Mouse (Mus musculus): Measurements from ENCODE around the gene Sugt1.
A peak's percentile ranks its signal among the peaks of the same experiment; 100 is the strongest.

The Sugt1 gene

DNA sequence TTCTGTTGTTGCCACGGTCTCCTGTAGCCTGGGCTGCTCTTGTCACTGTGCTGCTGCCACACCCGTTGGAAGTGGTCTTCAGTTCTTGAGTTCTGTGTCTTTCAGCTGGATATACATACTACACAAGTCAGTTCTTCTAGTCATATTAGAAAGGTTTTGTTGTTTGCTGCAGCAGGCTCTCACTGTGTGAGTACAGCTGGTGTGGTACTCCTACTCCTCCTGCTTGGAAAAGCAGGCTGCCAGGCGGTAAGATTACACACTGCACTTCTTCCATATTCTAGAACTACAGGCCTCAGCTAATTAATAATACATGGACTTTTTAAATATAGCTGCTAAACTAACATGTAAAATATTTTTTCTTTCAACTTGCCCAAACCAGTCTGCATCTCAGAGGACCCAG, 19.4 kb downstream of the Sugt1 start:
- DNase-seq (ENCODE audit: low read depth, low spot score) = no peak

DNA sequence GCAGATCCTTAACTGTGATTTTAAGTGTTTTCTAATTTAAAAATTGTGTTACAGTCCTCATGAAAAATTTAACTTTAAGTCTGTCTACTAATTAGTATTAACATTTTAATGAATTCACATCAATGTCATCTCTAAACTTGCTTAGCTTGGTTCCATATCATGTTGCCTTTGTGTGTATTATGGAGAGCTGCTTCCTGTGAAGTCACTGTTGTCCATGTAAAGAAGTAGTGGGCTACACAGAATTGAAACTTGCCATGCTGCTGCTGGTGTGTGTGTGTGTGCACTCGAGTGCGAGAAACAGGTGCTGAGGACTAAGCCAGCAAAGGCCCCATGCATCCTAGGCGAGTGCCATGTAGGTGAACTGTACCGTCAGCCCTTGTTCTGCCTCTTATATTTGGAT, 19.9 kb downstream of the Sugt1 start:
- no peak for DNase-seq (ENCODE audit: low read depth, low spot score)

GRCm38 (mm10) chr14:79608286-79608685, 20.8 kb downstream of the Sugt1 start:
- no peak for DNase-seq (ENCODE audit: low read depth, low spot score)

DNA sequence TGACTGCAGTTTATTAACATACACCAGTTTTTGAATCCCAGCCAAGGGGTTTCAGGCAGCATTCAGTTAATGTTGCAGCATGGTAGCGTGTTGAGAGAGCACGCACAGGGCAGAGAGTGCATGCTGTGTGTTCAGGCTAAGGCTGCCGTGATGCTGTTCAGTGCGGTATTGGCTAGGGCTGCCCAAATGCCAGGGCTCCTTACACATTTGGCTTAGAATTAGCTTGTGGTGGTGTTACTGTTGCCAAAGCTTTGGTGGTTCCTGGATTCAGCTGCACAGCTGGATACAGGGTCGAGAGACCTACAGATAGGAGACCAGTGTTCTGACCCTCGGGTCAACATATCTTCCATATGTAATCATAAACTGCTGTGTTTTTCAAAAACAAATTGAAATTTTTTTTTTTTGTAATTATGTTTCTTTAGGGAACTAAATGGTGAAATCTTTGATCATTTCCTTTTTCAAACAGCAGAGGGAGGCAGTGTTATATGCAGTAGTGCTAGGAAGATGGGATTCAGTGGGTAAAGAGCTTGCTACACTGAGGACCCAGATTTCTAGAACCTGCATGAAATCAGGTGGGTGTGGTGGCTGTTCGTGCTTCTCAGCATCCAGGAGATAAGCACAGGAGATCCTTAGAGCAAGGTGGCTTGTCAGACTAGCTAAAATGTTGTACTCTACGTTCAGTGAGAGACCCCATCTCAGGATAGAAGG, 29.8 kb downstream of the Sugt1 start:
- no peak for DNase-seq (ENCODE audit: low read depth, low spot score)

- no peak for DNase-seq (ENCODE audit: low read depth, low spot score)
These were observed 32.3 kb downstream of the Sugt1 start for GRCm38 (mm10) chr14:79619802-79620201.

DNA sequence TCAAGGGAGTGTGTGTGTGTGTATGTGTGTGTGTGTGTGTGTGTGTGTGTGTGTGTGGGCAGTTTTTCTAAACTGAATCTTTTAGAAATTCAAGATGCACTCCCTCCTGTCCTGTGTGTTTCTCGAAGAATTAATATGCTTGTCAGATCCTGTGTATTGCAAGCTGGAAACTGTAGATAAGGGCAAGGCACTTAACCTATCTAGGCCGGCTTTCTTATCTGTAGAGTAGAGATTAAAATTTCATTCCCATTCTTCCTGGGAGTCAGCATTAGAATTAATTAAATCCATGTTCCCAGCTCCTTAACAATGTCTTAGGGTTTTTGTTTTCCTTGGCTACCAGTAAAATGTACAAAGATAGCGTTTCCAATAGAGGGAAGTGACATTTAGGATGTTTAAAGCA, 33.7 kb downstream of the Sugt1 start:
- DNase-seq (ENCODE audit: low read depth, low spot score) = no peak

DNA sequence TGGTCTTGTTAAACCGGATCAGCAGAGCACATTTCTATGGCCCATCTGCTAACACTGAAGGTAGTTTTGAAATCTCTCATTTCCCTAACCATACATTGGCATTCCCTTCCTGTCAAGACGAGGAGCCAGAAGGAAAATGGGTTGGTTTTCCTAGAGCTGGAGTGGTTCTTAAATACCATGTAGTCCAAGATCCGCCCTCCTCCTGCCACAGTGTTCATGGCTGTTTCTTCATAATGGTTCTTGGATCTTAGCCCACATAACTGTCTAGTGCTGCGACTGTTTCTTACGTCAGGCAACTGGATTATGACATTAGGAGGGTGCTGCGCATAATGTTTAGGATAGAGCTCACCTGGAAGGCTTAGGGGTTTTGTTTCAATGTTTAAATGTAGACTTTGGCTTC, 44.8 kb downstream of the Sugt1 start:
- no peak for DNase-seq (ENCODE audit: low read depth, low spot score)

- no peak for DNase-seq (ENCODE audit: low read depth, low spot score)
These were observed 45.7 kb downstream of the Sugt1 start for GRCm38 (mm10) chr14:79633196-79633595.

- DNase-seq (ENCODE audit: low read depth, low spot score) = no peak
These were observed 49.3 kb downstream of the Sugt1 start for GRCm38 (mm10) chr14:79636814-79637213.

DNA sequence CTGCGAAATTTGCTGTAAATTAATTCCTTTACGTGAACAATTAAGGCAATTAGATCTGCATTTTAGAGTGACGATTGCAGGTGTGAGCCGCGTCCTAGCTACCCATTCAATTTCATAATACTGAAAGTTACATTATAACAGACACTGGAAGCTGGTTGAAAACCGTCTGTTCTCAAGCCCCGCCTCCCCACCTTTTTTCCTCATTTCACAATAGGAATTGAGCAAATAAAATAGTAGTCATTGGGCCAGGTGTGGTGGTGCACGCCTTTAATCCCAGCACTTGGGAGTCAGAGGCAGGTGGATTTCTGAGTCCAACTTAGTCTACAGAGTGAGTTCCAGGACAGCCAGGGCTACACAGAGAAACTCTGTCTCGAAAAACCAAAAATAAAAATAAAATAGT, 54.6 kb downstream of the Sugt1 start:
- DNase-seq (ENCODE audit: low read depth, low spot score) = no peak

- no peak for DNase-seq (ENCODE audit: low read depth, low spot score)
These were observed 57.9 kb downstream of the Sugt1 start for GRCm38 (mm10) chr14:79645378-79645777.

GRCm38 (mm10) chr14:79649680-79650079, 62.2 kb downstream of the Sugt1 start:
- no peak for DNase-seq (ENCODE audit: low read depth, low spot score)

DNA sequence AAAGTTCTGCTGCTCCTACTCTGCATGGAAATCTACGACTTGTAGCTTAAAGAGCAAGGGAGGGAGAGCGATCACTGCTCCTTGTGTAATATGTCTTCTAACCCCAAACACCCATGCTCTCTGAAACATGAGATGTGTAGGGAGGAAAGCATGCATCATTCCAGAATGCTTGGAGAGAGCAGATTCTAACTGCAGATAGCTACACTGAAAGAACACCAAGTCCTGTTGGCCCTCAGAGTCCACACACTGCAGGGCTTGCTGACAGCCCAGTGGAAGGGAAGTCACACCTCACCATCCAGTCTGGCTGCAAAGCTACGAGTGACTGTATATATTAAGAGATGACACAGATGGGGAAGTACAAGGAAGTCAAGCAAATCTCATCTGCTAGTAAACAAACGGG, 65.2 kb downstream of the Sugt1 start:
- DNase-seq (ENCODE audit: low read depth, low spot score) = no peak

- no peak for DNase-seq (ENCODE audit: low read depth, low spot score)
These were observed 70.8 kb downstream of the Sugt1 start for GRCm38 (mm10) chr14:79658286-79658685.

DNA sequence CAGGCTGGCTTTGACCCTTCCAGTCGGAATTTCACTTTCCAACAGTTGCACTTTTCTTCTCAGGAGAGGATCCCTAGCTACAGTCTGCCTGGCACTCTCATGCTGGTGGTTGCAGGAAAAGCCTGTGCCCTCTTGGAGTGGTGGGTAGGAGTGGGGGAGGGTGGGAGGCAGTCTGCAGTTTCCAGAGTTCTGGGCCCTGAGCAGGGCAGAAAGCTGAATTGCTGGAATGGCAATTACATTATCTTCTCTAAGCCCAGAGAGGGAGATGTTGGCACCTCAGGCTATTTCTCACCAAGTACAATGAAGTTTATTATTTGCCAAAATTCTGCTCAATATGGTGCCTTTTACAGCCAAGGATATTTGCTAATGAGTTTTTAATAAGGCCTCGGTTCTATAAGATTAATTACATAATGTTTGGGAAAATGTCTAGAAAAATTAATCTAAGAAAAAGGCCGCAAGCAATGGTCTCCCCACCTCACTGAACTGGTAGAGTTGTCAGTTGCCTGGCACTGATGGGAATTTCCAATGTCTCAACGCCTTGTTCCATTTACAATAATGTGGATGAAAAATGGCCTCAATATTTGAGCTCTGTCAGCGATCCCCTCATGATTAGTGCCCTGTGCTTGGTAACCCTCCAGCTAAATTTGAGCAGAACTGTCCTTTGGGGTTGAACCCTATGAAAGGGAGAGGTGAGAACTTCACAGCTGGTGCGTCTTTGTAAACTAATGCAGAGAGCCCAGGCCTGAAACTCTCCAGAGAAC, 71.4 kb downstream of the Sugt1 start:
- DNase-seq (ENCODE audit: low read depth, low spot score) = no peak

DNA sequence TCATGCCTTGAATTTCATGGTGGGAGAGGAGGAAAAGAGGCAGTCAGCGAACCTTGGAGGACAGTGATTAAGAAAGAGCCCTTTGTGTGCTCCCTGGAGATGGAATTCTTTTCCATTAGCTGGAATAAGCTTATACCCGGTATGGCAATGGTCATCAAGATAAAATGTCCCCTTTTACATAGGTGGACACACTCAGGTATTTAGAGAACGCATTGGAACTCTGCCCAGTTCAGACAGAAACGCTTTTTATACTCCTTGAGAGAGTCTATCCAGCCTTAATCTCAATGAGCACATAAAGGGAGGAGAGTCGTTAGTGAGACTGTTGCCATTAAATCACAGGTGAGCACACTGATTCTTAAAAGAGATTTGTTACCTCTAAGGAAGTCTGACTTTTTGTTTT, 73.0 kb downstream of the Sugt1 start:
- no peak for DNase-seq (ENCODE audit: low read depth, low spot score)

DNA sequence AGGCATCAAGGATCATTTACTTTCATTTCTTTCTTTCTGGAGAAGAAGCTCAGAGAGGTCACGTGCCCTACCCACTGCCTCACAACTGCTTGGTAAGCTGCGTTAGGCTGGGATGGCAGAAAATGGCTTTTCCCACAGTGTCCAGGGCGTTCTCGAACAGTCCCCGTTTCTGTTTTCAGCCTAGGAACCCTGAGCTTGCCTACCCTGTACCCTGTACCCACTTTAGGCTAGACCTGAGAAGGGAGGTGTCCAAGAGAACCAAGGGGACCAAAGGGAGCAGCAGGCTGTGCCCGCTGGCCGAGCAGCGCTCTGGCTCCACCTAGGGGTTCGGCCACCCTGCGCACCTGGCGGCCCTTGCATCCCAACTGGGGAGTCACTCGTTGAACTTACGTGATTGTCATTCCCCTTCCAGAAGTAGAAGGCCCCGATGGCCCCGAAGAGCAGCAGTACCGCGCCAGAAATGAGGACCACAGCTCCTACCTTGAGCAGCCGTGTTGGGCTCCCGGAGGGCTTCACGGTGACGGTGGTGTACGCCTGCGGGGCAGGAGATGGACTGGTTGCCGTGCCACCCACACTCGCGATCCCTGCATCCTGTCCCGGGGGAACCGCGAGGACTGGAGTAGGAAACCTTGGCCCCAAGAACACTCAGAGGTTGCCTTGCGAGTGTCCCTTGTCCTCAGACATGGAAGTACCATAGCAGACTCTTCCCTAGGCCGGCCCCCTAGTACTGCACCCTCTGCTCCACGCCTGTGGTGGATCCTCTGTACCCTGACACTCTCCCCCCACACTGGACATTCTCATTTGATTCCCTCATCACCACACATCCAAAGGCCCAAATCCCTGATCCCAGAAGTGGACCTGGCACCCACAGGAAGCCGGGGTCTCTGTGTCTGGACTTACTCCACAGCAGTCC, 73.8 kb downstream of the Sugt1 start:
- DNase-seq (ENCODE audit: low read depth, low spot score) = peak; percentile 59

DNA sequence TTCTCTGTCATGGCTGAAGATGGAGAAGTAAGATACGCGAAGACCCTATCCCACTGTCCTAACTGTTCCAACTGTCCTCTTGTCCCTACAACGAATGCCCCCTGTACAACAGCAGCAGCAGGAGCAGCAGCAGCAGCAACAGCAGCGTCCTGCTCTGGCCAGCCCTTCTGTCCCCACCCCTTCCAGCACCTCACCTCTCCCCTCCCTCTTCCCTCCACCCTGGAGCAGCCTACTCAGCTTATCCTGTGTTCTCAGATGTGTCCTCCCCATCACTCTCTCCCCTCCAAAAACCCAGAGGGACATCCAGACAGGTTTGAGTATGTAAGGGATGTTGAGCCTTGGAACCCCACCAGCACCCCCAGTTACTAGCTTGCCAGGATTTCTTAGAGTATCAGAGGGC, 74.5 kb downstream of the Sugt1 start, which contains the start of gene Cnmd:
Gene Cnmd (minus strand): TSS at position 170 of the 400 bp plus-strand sequence.
- DNase-seq (ENCODE audit: low read depth, low spot score) = no peak

- no peak for DNase-seq (ENCODE audit: low read depth, low spot score)
These were observed 83.5 kb downstream of the Sugt1 start for GRCm38 (mm10) chr14:79671008-79671407.

GRCm38 (mm10) chr14:79672567-79672966, 85.1 kb downstream of the Sugt1 start:
- no peak for DNase-seq (ENCODE audit: low read depth, low spot score)

- DNase-seq (ENCODE audit: low read depth, low spot score) = no peak
These were observed 85.9 kb downstream of the Sugt1 start for GRCm38 (mm10) chr14:79673083-79674013.
